Mouse (Mus musculus) urinary bladder, adult 18-20 months (tissue): ENCODE measurements at regions not wholly inside any gene's neighbourhood (a gene's known extent, or its start where the extent isn't known, plus 50 kb on each side); places are given as distances from the start of the nearest gene placed in this dataset.

Experiments used
- DNase-seq, 2 experiments: peaks; one replicate each; pipeline ENCODE4 v3.0.0; 2022; ENCODE audit warnings: low spot score in 2 of 2, mixed read lengths in 2 of 2

- DNase-seq = no peak
Measured at GRCm38 (mm10) chr7:111420698-111421097, 337.9 kb upstream of the Eif4g2 start.

GRCm38 (mm10) chr7:111417735-111418134, 334.9 kb upstream of the Eif4g2 start:
- no peak for DNase-seq

- no peak for DNase-seq
Measured at GRCm38 (mm10) chr7:111416061-111416460, 333.2 kb upstream of the Eif4g2 start.

GRCm38 (mm10) chr7:111413745-111414144, 330.9 kb upstream of the Eif4g2 start:
- no peak for DNase-seq

- DNase-seq = no peak
Measured at GRCm38 (mm10) chr7:111412957-111413356, 330.1 kb upstream of the Eif4g2 start.

GRCm38 (mm10) chr7:111411386-111411960, 328.6 kb upstream of the Eif4g2 start:
- DNase-seq = no peak

- no peak for DNase-seq
Measured at GRCm38 (mm10) chr7:111395972-111396371, 313.1 kb upstream of the Eif4g2 start.

GRCm38 (mm10) chr7:111395111-111395510, 312.3 kb upstream of the Eif4g2 start:
- no peak for DNase-seq

- no peak for DNase-seq
Measured at GRCm38 (mm10) chr7:111393846-111394245, 311.0 kb upstream of the Eif4g2 start.

- DNase-seq = no peak
Measured at GRCm38 (mm10) chr7:111389690-111390089, 306.9 kb upstream of the Eif4g2 start.

- DNase-seq = no peak
Measured at GRCm38 (mm10) chr7:111374534-111374933, 291.7 kb upstream of the Eif4g2 start.

GRCm38 (mm10) chr7:111373380-111374173, 290.7 kb upstream of the Eif4g2 start:
- DNase-seq = no peak

GRCm38 (mm10) chr7:111370421-111370887, 287.6 kb upstream of the Eif4g2 start:
- DNase-seq = no peak

GRCm38 (mm10) chr7:111368296-111369004, 285.6 kb upstream of the Eif4g2 start:
- DNase-seq = no peak

GRCm38 (mm10) chr7:111366951-111367653, 284.3 kb upstream of the Eif4g2 start:
- DNase-seq = no peak

- DNase-seq = no peak
Measured at GRCm38 (mm10) chr7:111365384-111365783, 282.6 kb upstream of the Eif4g2 start.

- no peak for DNase-seq
Measured at GRCm38 (mm10) chr7:111363206-111363605, 280.4 kb upstream of the Eif4g2 start.

- no peak for DNase-seq
Measured at GRCm38 (mm10) chr7:111362646-111363045, 279.8 kb upstream of the Eif4g2 start.

- DNase-seq = no peak
Measured at GRCm38 (mm10) chr7:111355088-111355656, 272.3 kb upstream of the Eif4g2 start.

- DNase-seq = no peak
Measured at GRCm38 (mm10) chr7:111354066-111354465, 271.2 kb upstream of the Eif4g2 start.

GRCm38 (mm10) chr7:111352176-111352575, 269.3 kb upstream of the Eif4g2 start:
- DNase-seq = no peak

- no peak for DNase-seq
Measured at GRCm38 (mm10) chr7:111345117-111345516, 262.3 kb upstream of the Eif4g2 start.
